Mouse (Mus musculus) T-cell, adult 2 months (primary cell): ENCODE results near the gene Tiam1.

Experiments
- DNase-seq: peaks from one replicate; pipeline ENCODE4 v3.0.0; 2022; ENCODE audit warnings: low spot score

Tiam1 gene

GRCm38 (mm10) chr16:90047841-90048240, 95.7 kb downstream of the Tiam1 start:
- no peak for DNase-seq

- no peak for DNase-seq
Measured at GRCm38 (mm10) chr16:90046494-90047158, 96.9 kb downstream of the Tiam1 start.

DNA sequence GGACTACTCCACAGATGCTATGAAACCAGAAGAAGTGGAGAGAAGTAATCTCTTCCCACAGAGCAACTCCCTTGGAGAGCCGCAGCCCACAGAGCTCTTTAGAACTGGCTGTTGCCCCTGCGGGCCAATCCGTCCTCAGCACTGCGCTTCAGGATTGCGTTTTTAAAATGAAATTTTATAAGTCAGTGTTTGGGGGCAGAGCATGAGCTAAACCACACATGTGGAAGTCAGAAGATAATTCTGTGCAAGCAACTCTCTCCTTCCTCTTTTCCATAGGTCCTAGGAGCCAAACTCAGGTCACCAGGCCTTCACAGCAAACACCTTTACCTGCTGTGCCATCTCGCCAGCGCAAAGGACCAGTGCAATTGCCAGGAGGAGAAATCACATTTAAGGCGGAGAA, 98.0 kb downstream of the Tiam1 start:
- no peak for DNase-seq

DNA sequence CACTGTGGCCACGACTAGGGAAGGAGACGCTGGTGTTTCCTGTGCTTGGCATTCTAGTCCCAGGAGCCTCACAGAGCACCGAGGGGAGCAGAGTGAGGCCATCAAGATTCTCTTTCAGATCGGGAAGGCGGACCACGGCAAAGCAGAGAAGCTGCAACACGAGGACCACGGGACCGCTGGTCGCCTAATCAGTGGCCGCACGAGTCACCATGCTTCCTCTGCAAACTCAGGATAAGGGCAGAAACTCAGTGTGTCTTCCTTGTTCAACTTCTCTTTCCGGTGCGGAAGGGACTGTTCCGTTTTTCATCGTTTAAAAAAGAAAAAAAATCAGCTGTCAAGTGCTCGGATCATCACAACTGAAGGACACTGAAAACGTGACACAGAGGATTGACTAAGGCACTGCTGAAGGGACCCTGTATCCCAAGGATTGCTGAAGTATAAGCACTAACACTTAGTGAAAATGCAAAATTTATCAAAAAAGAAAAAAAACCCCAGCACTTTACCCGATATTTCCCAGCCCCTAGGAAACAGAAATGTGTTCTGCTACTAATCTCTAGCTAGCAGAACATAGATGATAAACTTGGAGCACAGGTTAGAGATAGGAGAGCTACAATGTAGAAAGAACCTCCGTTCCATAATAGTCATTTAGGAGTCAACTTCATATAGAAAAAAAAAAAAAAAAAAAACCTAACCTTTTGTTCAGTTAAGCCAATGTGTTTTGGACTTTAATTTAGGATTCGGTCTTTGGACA, 99.4 kb downstream of the Tiam1 start:
- DNase-seq: no peak

GRCm38 (mm10) chr16:90042874-90043273, 100.7 kb downstream of the Tiam1 start:
- no peak for DNase-seq

DNA sequence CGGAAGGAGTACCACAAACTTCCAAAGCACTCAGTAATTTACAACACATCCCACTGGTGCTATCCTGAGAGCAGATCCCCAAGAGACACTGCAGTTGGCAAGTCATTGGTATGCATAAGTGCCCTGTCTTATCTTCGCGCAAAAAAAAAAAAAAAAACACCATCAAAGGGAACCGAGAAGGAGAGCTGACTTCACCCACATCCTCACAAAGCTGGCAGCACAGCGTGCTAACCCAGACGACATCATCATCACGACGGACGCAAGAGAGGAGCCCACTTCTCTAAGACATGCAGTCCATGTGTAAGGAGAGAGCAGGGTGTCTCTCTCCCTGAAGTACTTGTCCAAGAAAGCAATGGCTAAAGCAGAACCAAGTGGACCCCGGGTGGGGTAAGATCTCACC, 101.2 kb downstream of the Tiam1 start:
- DNase-seq: peak; percentile 36

DNA sequence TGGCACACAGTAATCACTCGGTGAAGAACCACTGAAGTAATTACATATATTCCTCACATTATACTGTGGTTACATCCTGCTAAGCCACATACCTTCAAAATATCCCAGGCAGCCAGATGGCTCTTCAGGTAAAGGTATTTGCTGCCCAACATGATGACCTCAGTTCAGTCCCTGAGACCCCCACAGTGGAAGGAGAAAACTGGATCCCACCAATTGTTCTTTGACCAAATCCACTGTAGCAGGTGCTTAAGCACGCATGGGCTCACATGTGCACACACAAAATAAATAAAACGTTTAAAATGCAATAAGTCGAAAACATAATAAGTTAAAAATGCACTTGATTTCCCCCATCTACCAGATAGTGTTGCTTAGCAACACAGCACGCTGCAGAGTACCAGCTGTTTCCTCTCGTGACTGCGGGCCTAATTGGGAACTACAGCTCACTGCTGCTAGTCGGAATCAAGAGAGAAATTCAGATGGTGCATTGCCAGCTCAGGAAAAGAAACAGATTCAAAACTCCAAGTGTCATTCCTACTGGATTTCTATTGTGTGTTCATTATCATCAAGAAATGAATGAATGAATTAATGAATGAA, 102.7 kb downstream of the Tiam1 start:
- peak; percentile 6 for DNase-seq

DNA sequence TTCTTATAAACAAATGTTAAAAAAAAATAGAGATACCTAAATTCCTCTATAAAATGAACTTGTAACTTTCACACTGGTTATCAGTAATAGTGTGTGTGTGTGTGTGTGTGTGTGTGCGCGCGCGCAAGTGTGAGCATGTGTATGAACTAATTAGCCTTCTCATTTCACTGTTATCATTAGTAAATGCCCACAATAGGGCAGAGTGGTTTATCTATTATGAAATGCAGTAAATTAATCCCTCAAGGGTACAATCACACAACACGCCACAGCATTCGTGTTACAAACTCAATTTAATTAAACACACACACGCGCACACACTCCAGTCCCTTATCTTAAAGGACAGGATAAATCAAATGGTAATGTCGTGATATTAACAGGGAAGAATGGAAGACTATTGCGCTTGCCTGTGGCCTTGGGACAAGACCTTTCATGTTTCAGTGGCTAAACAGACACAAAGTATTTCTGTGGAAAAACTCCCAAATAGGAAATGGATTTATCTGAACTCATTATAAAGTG, 107.9 kb downstream of the Tiam1 start:
- no peak for DNase-seq

DNA sequence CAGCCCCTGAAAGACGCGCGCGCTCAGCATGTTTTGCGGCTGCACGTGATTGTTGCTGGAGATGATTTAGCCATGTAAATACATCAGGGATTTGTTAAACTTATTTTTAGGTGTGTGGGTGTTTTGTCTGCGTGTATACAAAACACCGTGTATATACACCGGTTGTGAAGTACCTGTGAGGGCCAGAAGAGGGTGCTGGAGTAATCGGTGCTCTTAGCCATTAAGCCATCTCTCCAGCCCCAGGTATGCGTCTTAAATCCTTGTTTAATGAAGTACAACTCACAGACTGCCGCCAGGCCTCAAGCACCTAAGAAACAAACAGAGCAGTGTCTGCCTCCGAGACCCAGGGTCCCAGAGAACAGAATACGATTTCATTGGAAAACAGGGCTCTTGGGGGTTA, 113.2 kb downstream of the Tiam1 start:
- no peak for DNase-seq

DNA sequence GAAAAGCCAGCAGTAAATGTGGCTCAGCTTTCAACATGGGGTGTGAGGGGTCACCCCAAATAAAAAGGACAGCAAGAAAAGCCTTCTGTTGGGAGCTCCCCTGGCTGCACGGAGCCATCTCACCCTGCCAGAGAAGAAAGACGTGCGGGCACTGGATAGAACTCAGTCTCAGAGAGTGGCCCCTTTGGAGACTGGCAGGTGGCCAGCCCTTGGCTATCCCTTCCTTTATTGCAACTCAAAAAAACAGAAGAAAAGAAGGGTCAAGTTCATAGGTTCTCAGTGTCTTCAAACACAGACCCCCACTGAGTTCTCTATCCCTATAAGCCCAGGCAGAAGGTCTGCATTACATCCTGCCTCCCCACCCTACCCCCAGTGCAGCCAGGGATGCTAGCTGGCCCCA, 115.7 kb downstream of the Tiam1 start:
- no peak for DNase-seq

GRCm38 (mm10) chr16:90025526-90026172, 117.9 kb downstream of the Tiam1 start:
- no peak for DNase-seq

- no peak for DNase-seq
Measured at GRCm38 (mm10) chr16:90023665-90024010, 119.9 kb downstream of the Tiam1 start.

GRCm38 (mm10) chr16:90022932-90023664, 120.5 kb downstream of the Tiam1 start:
- DNase-seq: no peak

- DNase-seq: no peak
Measured at GRCm38 (mm10) chr16:90016046-90016445, 127.5 kb downstream of the Tiam1 start.

DNA sequence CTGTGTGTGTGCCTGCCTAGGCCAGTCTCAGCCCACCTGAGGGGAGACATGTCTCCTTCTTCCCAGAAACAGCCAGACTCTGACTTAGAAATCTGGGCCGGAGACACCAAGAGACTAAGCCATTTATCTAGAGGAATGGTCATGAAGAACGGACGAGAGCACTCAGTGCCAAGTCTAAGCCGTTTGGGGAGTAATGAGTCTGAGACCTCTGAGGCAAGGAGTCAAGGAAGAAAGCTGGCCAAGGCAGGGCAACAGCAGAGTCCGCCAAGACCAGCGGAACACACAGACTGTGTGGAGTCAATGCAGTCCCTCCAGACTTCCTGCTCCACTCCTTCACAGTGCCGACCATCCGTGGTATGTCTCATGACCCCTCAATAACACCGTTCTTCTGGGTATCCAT, 129.0 kb downstream of the Tiam1 start:
- DNase-seq: no peak

- DNase-seq: no peak
Measured at GRCm38 (mm10) chr16:90011521-90012181, 131.9 kb downstream of the Tiam1 start.

DNA sequence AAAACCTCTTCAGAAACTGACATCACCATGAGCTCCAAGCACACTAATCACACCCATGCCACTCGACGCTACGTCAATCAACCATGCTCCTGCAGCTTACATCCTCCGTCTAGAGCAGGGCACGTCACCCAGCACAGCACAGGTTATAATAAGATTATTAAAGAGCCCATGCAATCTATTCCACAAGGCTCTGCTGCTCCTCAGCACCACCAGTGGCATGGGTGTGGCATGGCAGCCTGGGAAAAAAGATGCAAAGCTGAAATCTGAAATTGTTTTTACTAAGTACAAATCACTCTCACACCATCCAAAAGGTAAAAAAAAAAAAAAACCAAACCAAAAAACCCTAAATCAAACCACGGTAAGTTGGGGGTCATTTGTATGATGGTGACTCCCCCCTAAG, 135.1 kb downstream of the Tiam1 start:
- no peak for DNase-seq

- no peak for DNase-seq
Measured at GRCm38 (mm10) chr16:90007391-90007977, 136.1 kb downstream of the Tiam1 start.

DNA sequence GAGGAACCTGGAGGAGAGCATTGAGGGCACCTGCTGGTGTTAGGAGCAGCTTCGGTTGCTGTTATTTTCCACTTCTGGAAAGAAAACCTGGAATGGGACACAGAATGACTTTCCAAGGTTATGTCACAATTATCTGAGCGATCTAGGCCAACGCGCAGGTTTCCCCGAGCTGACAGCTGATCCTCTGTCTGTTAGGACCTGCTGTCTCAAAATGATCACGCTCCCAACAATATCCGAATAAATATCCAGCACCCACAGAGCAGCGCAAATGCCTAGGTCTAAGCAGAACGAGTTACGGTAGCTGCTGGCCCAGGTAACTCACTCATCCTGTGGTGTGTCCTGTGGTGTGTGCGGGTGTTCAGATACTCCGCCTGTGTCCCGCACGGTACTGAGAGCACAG, 140.0 kb downstream of the Tiam1 start:
- no peak for DNase-seq

DNA sequence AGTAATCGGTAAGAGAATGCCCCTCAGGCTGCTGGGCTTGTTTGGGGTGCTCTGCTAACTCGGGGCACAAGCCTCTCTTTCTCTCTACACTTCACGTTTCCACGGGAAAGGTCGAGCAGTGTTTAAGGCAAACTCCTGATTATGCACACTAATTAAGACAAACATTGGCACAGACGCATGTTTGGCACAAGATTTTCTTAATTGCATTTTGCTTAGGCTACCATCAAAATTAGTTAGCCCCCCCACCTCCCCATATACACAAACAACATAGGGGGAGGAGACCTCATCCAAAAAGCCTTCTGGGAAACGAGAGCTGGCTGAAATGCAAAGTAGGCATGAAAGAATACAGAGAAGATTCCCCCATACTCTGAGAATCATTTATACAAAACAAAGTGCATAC, 148.4 kb downstream of the Tiam1 start:
- DNase-seq: no peak
